Mouse (Mus musculus) kidney, adult 11 months (tissue): ENCODE measurements around the gene Ugt1a2.

Experiments
- DNase-seq: peaks from one replicate; pipeline ENCODE4 v3.0.0; 2022

The Ugt1a2 gene

DNA sequence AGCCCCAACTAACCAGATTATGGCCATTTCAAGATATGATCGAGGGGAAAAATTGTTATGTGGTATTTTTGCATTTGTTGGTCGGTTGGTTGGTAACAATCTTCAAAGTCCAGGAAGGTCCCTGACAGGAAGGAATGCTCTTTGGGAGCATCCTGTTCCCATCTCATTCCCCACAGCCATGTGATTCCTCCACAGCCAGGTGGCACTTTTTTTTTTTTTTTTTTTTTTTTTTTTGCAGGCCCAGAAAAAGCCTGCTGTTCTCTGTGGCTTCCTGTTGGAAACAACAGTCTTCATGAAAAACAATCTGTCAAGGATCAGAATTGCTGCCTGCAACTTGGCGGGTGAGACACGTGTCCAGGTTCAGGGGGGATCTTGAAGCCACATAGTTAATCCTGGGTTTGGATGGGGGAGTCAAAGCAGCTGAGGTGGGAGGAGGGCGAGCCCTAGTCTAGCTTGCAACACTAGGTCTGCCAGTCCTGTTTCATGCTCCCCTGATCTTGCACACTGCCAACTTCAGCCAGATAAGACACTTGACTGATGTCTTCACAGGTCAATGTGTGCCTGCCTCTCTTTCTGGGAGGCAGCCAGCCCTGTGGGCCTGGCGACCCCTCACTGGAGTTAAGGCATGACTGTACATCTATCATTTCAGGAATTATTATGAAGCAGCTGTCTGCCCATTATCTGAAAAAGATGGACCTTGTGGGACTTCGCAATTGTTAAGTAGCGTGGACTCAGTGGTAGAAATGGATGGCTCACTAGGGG lies 58.7 kb downstream of the Ugt1a2 start:
- no peak for DNase-seq

DNA sequence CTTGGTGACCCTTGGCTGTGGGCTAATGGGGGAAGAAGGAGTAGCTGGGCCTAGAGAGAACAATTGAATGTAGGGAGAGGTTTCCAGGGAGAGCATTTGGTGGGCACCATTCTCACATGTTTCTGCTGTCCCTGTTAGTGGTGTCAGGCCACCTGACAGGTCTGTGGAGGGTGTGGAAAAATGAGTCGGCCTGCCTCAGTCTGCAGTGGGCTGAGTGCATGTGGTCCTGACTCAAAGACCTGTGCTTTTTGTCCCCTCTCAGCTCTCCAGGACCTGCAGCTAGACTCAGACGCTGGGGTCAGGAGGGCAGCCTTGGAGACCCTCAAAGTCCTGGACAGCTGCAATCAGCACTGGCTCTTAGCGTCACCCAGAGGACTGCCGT lies 59.2 kb downstream of the Ugt1a2 start:
- no peak for DNase-seq

DNA sequence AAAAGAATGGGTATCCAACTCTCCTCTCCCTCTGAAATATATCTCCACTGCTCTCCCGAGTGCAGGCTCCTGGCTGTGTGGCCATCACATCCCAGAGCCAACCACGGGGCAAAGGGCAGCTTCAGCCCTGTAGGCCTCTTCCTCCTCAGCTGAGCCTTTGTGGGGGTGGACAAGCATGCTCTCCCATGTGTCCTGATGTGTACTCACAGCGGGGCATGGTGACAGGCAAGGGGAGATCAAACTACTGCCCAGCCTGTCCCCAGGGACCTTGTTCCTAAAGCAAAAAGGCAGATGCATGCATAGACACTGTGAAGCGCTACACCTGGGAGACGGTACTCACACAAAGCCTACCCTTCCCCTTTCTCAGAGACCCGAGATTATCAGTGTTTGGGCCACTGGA lies 59.7 kb downstream of the Ugt1a2 start:
- DNase-seq: peak; percentile 67

DNA sequence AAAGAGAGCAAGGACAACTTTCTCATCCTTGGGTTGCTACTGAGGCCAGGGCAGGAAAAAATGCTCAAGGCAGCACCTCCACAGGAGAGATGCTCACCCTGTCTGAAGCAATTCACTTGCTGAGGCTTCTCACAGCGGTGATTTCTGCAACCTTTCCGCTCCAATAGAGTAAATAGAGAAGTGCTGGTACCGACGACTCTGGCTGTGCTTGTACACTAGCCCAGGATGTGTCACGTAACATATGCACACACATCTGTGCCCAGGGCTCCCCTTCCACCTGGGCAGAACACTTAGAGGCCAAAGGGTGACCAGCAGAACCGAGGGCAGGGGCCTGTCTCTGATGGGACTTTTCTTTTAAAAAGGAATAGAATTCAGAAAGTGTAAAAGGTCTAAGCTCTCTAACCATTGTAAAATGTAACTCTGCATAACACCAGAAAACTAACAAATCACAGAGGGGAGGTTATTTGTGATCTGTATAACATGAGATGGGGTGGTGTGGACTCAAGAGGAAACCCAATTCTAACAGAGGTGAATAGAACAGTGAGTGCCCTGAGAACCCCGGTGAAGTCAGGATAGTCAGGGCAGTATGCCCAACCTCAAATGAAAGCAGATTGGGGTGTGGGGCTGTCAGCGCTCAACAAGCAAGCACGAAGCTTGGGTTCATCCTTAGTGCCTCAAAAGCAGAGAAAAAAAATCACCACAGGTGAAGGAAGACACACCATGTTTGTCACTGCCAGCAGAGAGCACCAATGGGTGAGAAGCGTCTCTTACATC lies 60.4 kb downstream of the Ugt1a2 start:
- DNase-seq: no peak

DNA sequence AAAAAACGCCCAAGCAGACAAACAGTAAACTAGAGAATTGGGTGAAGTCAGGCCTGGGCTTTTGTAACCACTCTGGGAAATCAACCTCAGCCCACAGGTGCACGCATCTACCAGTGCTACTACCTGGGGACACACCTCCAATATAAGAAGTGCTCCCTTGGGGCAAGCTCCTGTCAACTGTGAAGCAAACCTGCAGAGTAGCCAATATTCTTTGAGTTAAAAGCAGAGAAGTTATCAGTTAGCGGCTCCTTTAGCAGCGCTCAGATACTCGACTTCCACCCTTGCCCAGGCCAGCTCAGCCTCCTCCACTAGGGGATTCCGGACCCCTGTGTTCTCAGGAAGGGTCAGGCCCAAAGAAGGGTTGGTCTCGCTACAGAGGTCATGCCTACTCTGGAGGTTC lies 61.3 kb downstream of the Ugt1a2 start:
- DNase-seq: no peak

DNA sequence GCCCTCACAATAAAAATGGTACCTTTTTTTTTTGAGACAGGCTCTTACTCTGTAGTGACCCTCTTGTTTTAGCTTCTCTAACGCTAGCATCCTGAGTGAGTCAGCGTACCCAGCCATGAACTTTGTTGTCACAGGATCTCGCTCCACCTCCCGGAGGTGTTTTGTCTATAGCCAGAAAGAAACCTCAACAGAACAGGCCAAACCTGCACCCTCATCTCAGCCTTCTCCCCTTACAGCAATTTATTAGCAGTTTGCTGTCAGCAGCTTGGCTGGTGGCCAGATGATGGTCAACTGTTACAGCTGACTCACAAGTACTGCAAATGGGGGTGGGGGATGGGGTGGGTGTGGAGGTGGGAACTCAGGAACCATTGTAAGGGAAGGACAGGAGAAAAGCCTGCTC lies 61.9 kb downstream of the Ugt1a2 start:
- DNase-seq: peak; percentile 59

DNA sequence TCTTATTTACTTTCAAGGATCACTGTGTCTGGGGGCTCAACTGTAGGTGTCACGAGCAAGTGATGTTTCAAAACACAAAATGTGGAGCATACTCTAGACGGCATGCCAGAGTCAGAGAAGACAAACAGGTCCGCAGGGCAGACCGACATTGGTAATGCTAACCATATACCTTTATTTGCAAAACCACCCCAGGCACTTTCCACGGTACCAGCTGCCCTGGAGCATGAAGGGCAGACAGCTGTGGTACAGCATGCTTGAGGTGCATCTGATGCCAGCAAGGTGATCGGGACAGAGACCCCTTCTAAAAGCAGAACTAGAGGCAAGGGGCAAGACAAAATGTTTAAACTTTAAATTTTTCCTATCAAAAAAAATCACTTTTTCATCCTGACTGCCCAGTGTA lies 62.6 kb downstream of the Ugt1a2 start:
- DNase-seq: no peak

DNA sequence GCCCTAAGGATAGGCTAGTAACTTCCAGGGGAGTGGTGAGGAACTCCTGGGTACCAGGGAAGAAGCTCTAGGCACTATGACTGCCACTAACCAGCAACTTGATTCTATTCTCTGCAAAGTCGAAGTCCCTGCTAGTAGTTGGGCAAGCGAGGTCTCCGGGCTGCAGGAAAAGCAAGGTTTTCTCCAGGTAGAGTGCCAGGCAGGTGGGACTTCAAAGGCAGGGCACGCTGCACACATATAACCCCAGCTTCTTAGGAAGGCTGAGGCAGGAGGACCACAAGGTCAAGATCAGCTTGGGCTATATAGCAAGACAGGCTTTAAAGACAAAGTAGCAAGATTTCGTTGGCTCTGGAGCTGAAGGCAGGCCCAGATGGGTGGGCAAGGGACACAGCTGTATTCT lies 63.4 kb downstream of the Ugt1a2 start:
- DNase-seq: no peak

DNA sequence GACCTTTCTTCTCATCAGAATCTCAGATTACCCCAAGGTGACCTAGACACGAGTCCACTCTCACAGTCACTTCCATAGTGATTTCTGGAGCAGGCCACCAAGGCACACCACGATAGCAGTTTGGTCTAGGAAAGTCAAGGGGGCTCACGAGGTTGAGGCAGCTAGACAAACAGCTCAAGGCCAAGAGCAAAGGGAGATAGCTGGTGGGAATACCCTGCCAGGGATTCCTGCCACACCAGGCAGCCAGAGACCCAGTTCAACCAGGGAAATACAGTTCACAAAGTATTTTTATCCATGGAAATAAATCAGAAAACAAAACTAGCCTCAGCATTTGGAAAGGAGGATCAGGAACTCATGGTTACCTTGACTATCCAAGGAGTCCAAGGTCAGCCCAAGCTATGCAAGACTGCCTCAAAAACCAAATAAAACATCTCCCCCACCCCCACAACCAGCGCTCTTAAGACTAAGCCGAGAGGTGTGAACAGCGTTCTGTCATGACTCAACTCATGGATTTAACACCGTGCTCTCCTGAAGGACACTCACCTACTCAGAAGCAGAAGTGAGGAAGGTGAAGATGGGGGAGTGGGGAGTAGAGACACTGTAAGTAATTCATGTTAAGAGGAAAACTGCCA lies 64.0 kb downstream of the Ugt1a2 start:
- DNase-seq: no peak

DNA sequence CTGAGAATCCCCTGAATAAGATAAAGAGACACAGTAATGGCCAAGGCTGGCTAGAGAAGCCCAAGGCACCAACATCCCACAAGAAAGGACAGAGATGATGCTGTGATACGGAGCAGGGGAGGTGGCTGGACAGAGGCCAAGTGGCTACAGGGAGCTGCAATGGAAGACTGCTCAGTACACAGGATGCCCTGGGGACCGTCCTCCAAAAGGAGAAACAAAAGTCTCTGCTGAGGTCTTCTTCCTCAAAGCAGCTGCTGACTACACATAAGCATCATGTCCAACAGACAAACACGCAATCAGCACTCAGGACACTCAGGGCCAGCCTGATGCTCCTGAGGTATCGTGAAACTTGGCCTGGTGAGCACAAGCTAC lies 64.5 kb downstream of the Ugt1a2 start:
- DNase-seq: no peak

DNA sequence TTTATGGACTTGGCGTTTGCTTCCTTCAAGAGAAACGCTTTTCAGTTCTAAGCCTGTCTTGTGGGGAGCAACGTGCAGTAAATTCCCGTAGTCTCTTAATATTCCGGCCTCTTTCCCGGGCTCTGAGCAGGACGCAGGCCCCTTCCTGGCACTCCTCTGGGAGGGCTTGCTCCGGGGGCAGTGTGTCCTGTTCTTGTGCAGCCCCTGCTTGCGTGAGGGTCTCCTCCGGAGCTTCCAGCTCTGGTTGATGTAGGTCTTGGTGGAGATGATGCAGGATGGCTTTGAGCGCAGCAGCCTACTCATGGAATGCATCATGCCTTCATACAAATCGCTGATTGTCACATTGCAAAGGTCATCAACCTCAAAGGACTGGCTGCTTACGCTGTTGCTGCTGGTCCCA lies 65.7 kb downstream of the Ugt1a2 start:
- DNase-seq: no peak

DNA sequence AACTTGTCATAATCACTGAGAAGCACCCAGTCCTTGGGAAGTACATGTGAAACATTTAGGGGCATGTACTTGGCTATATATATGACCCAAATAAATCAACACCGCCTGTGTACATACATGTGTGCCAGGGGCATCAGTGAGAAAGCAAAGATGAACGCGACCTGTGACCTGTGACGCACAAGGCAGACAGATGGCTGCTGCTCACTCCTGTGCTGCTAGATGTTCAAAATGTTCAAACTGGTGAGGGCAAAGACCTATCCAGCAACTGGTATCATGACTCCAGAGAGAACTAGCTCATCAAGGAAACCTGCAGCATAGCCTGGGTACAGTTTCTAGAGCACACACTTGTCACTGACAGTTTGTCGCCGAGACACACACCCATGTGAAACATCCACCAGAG lies 67.1 kb downstream of the Ugt1a2 start:
- DNase-seq: no peak

DNA sequence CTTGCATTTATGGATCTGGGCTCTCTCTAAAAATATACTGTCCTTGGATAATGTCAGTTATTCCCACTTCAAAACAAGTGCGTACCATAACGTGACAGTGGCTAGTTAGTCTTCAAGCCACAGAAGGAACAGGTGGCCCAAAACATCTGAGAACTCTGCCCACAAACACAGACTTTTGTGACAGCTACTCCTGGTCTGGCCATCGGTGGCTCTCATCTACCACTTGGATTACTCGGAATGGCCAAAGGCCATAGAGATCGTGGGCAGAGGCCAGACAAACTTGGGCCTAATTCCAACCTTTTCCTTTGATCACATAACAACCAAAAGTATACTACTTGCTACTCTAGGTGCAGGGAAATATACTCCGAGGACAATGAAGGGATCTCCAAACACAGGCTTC lies 67.7 kb downstream of the Ugt1a2 start:
- no peak for DNase-seq
